Mouse (Mus musculus) testis, postnatal 10 days (tissue): Measurements from ENCODE around the gene Rbfox3.
A peak's percentile ranks its signal among the peaks of the same experiment; 100 is the strongest.

Source experiments
- DNase-seq: peaks from one replicate; pipeline ENCODE4 v3.0.0; 2021; ENCODE audit warnings: low spot score

The Rbfox3 gene

DNA sequence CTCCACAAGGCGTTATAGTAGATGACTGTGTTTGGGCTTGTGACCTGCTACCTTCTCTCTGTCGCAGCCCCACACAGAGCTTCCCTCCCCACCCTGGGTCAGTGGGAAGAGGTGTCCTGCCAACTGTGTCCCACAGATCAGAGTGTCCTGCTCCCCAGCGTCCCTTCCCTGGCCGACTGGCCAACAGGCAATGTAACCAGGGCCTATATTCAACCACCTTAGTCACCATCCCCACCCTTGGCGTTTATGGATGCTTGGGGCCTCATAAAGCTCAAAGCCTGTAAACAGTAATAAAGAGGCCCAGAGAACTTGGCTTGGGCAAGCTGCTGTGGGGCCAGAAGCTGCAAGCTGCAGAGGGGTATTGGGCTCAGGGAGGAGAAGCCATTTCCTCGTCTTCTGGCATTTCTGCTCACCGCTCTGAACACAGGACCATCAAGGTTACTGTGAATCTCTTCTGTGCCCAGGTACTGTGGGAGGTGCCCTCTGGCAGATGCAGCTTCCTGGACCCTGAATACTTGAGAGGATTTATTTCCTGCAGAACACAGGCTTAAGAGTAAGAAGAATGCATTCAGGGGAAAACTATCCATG, 435.8 kb downstream of the Rbfox3 start:
- no peak for DNase-seq

DNA sequence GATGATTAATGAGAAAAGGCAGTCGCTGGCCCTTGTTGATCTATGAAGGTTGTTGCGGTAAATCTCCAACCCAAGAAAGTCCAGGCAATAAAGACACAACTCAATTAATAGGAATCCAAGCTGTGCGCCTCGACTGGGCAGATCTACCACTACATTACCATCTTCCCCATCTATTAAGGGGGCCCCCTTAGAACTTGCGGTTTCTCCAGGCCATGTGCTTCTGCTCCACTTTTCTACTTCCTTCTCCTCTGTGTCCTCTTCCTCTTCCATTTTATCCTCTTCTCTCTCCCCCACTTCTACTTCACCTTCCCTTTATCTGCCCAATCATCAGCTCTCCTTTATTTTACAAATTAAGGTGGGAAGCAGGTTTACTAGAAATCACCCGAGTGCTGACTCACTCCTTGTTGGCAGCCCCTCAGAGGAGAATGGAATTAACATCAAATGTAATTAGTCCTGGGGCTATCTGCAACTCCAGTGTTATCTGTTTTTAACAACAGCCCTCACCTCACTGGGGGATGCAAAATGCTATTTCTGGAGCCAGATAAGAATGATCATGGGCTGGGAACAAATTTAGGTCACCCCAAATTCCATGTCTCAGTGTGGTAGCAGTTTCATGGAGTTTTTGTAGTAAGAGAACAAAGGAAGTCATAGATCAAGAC, 437.4 kb downstream of the Rbfox3 start:
- DNase-seq, result no peak

DNA sequence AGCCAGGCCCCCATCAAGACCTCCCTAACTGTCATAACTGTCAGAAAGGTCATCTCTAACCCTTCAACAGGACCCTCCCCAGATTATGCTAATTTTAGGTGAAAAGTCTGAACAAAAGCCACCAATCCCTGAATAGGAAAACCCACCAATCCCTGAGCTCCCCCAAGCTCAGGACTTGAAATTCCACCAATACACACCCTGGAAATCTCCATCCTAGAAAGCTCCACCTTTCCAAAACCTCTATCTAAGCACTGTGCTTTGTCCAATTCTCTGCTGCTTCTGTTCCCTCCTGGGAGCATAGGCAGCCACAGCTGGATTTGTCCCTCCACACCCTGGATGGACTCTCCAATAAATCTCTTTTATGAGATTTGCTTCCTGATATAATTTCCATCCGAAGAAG, 438.2 kb downstream of the Rbfox3 start:
- no peak for DNase-seq

DNA sequence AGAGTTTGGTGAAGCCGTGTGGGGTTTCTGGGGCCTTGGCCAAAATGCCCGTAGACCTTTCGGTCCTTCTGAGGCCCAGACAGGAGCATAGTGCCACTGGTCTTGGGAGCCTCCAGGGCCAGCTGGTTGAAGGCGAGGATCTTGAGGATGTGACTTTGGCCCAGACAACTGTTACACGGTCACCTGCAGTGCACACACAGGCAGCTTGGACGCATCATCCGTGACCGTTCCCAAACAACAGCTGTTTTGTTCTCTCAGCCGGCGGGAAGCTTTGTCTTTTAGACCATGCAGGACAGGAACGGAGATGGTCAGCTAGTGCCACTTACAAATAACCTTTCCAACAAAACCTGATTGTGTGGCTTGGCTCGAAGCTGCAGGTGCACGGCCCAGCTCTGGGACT, 439.7 kb downstream of the Rbfox3 start:
- no peak for DNase-seq

DNA sequence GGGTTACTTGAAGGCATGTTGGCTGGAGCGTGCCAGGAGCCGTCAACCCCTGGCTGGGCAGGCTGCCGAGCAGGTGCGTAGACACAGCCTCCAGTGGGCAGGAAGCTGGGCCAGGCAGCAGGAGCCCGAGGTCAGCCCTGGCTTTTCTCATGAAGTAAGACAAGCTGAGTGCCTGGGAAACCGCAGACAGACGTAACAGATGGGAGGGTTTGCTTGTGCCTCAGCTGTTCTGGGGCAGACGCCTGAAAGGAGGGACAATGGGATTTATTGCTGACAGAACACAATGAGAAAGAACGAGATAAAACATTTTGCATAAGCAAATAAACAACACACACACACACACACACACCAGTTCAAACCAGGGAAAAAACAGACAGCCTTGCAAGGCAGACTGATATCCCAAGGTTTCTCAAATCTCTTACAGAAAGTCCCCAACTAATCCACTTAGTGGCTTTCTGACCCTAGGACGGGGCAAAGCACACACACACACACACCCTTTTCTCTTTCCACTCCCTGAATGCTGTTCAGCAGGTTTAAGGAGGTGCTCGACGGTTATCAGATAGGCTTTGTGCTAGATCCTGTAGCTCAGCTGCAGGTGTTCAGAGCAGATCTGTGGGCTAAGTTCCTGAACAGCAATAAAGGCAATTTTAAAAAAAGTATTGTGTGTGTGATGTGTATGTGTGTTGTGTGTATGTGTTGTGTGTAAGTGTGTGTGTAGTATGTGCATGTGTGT, 441.0 kb downstream of the Rbfox3 start:
- no peak for DNase-seq

DNA sequence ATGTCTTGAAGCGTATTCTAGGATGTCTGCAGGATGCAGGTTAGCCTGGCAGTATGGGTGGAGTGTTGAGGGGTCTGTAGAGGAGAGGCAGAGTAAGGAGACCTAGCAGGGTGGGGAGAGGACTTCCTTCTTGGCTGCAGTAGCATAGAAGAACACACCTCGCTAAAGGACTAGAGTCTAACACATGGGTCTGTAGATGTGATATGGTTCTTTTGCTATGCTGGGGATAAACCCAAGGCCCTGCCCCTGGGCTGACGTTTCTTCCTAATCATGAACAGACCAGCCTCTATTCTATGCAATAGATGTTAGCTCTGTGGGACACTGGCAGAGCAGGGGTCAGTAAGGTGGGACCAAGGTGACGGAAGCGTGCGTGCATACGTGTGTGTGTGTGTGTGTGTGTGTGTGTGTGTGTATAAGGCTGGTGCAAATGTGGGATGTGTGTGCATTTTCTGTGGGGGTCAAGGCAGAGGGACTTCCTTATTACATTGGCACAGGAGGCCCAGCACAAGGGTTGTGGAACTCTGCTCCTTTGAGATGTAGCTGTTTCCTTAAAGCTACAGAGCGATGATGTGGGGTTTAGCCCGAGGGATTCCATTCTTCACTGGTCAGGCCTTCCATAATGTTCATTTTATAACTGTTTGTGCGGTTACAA, 441.8 kb downstream of the Rbfox3 start:
- DNase-seq, result no peak

DNA sequence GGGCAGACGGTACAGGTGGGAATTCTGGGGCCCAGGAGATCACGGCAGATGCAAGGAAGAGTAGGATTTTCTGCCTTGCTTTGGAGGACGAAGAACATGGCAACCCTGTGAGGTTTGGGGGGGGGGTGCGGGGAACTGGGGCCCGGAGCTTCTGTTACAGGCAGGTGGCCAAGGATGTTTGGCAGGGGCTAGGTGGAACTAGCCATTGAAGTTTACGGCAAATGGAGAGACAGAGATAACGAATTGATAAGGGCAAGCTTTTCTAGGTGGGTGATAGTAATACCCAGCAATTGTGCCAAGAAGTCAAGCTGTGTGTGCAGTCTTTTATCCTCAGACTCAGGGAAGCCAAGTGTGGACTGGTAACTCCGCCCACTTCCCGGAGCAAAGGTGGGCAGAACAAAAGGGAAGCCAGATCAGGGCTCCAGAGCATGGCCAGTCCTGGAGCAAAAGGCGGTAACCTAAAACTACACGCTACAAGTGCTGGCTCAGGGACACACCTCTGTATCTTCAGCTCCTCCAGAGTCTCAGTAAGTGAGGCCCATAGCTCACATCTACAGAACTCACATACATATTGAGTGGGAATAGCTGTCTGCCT, 443.9 kb downstream of the Rbfox3 start:
- no peak for DNase-seq

DNA sequence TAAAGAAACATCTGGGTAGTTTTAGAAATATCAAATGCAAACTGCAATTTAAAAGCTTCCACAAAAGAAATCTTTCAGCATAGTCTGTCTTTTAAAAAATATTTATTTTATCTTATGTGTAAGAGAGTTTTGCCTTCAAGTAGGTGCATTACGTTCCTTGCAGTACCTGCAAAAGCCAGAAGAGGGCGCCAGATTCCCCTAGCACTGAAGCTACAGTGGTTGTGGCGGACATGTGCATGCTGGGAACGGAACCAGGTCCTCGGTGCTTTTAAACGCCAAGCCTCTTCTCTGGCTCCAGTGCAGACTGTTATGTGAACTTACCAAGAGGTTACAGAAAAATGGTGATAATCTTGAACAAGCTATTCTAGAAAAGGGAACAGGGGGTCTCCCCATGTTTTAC, 451.1 kb downstream of the Rbfox3 start:
- DNase-seq, result peak; percentile 74

DNA sequence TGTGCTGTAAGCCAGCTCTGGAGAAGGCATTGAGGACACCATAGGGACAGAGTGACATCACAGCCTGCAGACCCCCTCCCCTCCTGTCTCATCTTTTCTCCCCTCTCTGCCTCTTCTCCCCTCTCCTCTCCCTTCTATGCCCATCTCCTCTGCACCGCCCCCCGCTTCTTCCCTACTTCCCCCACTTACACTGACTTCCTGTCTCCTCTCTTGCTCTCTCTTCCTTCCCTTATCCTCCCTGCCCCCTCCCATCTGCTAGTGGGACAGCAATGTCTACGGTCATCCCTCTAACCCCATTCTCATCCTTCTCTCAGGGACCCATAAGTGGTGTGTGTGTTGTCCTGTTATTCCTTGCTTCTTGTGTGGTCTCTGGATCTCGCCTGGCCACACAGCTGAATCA, 451.9 kb downstream of the Rbfox3 start:
- DNase-seq, result no peak

DNA sequence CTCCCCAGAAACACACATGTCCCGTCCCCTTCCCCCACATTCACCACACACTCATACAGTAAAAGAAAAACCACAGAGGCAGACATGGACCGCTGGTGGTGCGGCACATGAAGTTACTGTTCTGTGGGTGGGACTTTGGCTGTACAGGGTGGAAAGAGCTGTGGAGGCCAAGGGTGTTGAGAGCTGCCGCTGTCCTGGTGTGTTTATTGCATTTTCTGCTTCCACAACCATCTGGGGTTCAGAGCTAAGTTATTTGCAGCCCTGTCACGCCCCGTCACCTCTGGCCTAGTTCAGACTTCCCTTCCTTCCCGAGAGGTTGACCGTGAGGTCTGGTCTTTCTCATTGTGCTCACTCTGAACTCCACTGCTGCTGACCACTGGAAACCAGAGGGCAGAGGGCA, 452.3 kb downstream of the Rbfox3 start:
- no peak for DNase-seq

DNA sequence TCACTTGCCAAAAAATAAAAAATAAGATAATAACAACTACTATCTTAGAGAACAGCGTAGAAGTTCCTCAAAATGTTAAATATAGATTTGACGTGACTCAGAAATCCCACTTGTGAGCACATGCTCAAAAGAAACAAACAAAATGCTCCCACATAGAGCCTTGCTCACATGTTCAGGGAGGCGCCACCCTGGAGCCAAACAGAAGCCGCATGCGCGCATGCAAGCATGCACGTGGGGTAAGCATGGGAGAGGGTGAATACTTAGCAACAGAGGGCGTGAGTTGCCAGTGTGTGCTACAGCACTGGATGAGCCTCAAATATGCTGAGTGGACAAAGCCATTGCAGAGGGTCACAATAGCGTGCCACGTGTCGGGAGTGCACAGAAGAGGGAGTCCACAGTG, 454.5 kb downstream of the Rbfox3 start:
- no peak for DNase-seq

DNA sequence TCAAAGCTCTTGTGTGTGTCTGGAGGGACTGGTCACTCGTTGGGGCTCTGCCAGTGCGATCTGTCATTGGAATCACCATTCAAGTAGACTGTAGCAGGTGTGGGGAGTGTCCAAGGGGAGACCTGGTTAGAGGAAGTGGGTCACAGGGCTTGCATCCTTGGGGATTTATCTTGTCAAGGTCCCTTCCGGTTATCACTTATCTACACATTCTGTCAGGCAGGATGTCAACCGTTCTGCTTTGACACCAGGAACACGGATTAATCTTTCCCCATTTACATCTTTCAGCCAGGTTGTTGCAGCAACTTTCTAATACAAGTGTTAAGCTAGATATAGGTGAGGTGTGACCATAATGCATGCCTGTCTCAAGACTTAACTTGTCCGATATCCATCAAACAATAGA, 455.6 kb downstream of the Rbfox3 start:
- DNase-seq, result no peak

DNA sequence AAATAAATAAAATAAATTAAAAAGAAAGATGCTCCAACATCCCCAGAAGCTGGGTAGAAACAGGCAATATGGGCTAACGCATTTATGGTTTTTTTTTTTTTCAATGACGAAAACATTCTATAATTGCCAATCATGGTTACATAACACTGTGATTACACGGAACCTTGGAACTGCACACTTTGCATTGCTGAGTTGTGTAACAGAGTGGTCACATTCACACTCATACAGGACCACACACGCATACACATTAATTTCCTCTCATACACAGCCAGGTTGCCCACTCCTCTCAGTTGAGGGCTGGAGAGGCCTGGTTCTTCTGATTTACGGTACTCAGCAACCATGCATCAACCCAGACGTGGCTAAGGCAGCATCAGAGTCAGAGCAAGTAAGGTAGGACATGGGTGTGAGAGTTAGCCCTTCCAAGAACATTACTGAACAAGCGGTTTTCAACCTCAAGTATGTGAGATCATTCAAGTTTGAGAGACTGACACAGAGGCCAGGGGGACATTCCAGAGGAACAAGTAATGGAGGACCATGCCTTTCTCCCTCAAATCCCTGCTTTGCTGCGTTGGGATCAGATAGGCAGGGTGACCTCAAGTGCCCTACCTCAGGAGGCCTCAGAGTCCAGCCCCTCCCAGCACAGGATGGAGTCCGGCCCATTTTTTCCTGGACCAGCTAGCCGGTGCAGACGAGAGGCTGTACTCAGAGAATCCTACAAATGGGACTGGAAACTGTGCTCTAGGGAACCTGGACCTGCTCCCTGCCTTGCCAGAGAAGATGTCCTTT, 457.3 kb downstream of the Rbfox3 start:
- no peak for DNase-seq

DNA sequence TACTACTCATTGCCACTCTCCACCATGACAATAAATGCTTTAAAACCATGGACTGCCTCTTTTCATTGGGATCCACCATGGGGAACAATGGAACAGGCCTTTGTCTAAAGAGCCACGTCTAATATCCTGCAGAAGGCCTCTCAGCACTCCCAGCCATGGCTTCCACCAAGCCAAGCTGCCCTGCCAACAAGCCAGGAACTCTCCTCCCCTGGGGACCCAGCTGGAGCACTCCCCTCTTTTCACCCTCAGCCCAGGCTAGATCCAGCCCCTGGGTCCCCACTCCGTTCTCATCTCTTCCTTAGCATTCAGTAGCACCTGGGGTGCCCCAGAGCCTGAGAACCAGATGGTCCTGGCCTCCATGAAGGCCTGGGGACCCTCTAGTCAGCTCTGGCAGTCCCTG, 458.4 kb downstream of the Rbfox3 start:
- DNase-seq, result no peak

DNA sequence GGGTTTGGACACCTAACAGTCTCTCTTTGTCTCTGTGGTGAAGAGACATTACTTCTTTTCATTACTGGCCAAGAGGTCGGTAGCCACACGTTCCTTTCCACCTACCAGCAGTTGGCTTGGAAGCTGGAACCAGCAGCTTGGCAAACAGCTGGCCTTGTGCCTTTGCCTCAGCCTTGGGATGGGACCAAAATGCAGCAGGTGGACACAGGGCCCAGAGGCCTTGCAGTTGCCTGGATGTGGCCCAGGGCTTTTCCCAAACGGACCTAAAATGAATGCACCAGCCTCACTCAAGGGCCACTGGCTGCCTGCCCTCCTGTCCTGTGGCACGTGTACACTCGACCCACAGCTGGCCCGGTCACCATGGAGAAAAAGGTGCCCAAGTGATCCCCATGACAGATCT, 460.2 kb downstream of the Rbfox3 start:
- no peak for DNase-seq

DNA sequence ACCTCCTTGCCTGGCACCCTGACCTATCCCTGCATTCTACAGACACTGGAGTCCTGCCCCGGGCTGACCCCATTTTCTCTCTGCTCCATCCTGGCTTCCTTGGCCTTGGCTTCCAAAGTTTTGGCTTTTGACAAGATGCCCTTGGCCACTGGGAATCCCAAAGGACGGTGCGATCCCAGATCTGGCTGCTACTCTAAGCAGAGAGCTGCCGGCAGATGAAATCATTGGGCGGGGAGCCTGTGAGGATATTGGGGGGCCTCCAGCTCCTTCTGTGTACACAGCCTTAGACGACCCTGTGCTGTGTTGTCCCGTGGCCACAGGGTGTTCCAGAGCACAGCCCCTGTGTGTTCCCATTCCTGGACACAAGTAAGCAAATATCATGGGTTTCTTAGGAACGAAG, 463.0 kb downstream of the Rbfox3 start:
- no peak for DNase-seq

DNA sequence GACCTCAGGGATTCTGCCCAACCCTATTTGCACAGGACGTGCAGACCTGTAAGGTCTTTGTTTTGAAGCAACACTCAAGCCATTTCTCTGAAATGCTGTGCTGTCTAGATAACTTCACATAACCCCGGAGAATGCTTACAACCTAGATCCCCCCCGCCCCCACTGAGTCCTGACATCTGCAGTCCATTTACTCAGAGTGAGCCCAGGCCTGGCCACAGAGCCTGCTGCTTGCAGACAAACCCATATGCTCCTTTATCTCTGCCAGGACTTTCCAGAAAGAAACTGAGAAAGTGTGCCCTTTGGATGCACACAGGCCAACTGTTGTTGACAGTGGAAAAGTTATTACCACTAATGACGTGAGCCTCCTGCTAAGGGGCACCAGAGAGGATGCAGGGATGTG, 464.1 kb downstream of the Rbfox3 start:
- DNase-seq, result no peak

DNA sequence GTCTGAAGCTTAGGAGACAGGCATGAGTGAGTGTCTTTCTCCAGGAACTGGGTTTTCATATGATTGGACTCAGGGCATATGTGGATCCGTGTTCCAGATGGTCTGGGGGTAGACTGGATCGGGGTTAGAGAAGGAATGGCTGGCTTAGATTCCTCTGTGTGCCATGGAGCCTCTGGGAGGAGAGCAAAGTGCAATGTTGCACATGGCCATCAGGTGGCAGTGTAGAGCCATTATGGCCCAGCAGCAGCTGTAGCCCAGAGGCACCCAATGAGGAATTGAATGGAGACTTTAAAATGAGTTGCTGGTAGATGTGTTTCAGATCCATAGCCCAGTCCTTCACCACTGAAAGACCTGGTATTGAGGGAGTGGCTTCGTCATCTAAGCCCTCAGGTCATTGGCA, 465.6 kb downstream of the Rbfox3 start:
- DNase-seq, result peak; percentile 80

DNA sequence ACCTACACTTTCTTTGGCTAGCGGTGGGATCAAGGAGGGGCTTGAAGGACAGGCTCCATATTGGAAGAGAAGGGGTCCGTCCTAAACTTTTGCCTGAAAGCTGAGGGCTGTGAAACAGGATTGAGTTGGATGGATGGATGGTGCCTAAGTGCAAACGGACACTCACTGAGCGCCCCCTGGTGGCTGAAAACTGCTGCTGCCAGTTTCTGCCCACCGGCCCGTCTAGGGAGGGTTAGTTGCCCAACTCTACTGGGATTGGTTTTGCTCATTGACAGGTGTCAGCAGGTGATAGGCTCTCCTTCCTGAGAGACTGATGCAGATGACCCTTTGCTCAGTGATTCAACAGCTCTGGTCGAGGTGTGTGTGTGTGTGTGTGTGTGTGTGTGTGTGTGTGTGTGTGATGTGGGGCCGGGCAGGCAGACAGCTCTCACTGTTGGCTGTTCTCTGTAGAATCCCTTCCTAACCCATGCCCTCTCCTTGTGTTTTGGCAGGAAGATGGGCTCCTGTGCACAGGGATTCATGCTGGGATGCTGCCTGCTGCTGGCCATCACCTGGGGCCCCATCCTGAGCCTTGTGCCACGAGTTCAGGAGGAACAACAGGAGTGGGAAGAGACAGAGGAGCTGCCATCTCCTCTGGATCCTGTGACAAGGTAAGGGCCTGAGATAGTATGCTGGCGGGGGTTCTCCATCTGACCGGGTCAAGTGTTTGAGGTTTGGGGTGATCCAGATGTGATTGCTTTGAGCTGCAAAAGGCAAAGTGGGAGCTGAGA, 468.0 kb downstream of the Rbfox3 start:
- DNase-seq, result peak; percentile 92

DNA sequence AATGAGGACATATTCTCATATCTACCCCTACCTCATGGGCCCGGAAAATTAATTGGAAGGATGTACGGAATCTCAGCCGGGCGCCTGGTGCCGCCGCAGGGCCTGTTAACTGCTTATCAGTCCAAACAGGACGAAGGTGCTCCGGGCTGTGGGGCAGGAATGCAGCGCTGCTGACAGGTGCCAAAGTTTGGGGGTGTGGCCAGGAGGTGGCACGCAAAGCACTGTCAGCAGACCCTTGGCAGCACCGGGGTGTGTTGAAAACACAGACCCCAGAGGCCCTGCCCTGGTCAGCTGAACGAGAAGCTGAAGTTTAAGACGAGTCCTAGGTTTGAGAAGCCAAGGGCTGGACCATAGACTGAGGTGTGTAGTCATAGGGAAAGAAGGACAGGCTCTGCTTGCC, 468.7 kb downstream of the Rbfox3 start:
- no peak for DNase-seq
